Mouse (Mus musculus) midbrain, postnatal 0 days (tissue): ENCODE measurements around the gene Srebf1. TPM values are rescaled to one million over a fixed set of nuclear protein-coding genes. Genes with fewer than 3 reads are reported as not detected.

Experiments
- ATAC-seq: fragments of 200-750 bp; cut with Nextera tagmentation; 2 replicates; pipeline ENCODE4 v1.8.0; 2017; ENCODE audit warnings: moderate number of reproducible peaks, mild to moderate bottlenecking, moderate TSS enrichment, moderate library complexity; ENCODE audit not compliant: low FRiP score
- DNase-seq: peaks from one replicate; pipeline ENCODE4 v3.0.0-alpha.2; 2015; ENCODE audit warnings: low spot score
- H3K27ac ChIP-seq: fragments of 300-500 bp; sonication (generic); 2 replicates; pipeline ENCODE4 v1.5.1; 2014; ENCODE audit warnings: low read depth, mild to moderate bottlenecking, low read length, mixed read lengths
- H3K27me3 ChIP-seq: fragments of 300-500 bp; sonication (generic); 2 replicates; pipeline ENCODE4 v1.6.1; 2014; ENCODE audit warnings: low read length, control low read depth, mixed read lengths; ENCODE audit not compliant: insufficient read depth
- H3K36me3 ChIP-seq: fragments of 300-500 bp; sonication (generic); 2 replicates; pipeline ENCODE4 v1.6.1; 2014; ENCODE audit warnings: low read length, control low read depth, mixed read lengths; ENCODE audit not compliant: insufficient read depth
- H3K4me1 ChIP-seq: fragments of 300-500 bp; sonication (generic); 2 replicates; pipeline ENCODE4 v1.6.1; 2014; ENCODE audit warnings: mild to moderate bottlenecking, control low read depth, antibody characterized with exemption, low read length, mixed read lengths; ENCODE audit not compliant: insufficient read depth
- H3K4me2 ChIP-seq: fragments of 300-500 bp; sonication (generic); 2 replicates; pipeline ENCODE4 v1.6.1; 2014; ENCODE audit warnings: low read depth, mild to moderate bottlenecking, low read length, mixed read lengths; ENCODE audit not compliant: poor library complexity, severe bottlenecking
- H3K4me3 ChIP-seq: fragments of 300-500 bp; sonication (generic); 2 replicates; pipeline ENCODE4 v1.5.1; 2014; ENCODE audit warnings: low read depth, mild to moderate bottlenecking, low read length, moderate library complexity
- H3K9ac ChIP-seq: fragments of 300-500 bp; sonication (generic); replicated peaks from 2 replicates; pipeline ENCODE4 v1.6.1; 2014; ENCODE audit warnings: mild to moderate bottlenecking, low read length, moderate library complexity, mixed read lengths; ENCODE audit not compliant: poor library complexity, severe bottlenecking
- H3K9me3 ChIP-seq: fragments of 300-500 bp; sonication (generic); 2 replicates; pipeline ENCODE4 v1.6.1; 2016; ENCODE audit warnings: low read length, control low read depth
- CTCF ChIP-seq: IDR thresholded peaks from 2 replicates; pipeline ENCODE4 v1.5.1; 2016; ENCODE audit warnings: antibody characterized with exemption, mild to moderate bottlenecking
- WGBS: fragments of 180-500 bp; shearing (Covaris S2); extraction: QIAGEN DNeasy Blood & Tissue Kit; methylation state at CpG from one replicate; pipeline ENCODE4 v1.1.7; 2014; 5-methylcytosine and 5-hydroxymethylcytosine counted together
- polyA plus RNA-seq: library from polyadenylated mRNA; unstranded; fragments of >200 nt; fragmentation: Nextera tagmentation; extraction: Ambion mirVana; gene quantifications from 2 replicates; pipeline ENCODE4 v1.2.1, GENCODE M21; 2015
- total RNA-seq: library from RNA; depleted of rRNA; stranded (reverse); fragments of >200 nt; gene quantifications from 2 replicates; pipeline ENCODE4 v1.2.3, GENCODE M21; 2014

The Srebf1 gene
- total and polyA plus RNA-seq, 2 experiments from 2014 or later: 34.5 to 96.5 TPM

DNA sequence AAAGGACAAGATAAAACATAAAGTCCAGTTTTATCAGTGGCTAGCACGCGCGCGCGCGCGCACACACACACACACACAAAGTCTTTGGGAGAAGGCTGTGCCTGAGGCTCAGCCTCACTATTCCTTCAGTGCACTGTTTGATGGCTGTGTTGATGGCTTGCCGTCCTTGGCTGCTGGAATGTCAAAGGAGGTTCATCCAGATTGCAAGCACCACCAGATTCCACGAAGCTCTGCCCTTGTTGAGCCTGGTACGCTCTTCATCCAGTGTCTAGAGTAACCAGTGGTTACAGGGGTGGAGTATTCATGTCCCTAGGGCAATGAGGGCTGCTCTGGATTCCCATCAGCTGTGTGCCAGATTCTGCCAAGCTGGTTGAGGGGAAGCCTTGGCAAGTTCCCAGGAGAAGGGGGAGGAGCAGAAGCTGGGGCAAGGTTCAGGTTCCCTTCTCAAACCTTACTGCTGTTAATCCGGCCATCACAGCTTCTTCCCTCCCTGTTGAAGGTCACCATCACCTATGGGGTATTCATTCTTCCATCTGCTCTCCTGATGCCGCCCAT lies 40.2 kb downstream of the Srebf1 start:
- Histone ChIP-seq H3K9me3 (no peaks in the 10 kb centered on the region), H3K36me3 (peaks cover 22% of the 10 kb centered on the region), H3K27me3 (no peaks in the 10 kb centered on the region), H3K27ac (peak overlapping the region; percentile 62), H3K4me1 (peaks cover 49% of the 10 kb centered on the region; the same call in 1 of the 2 replicates), H3K9ac (no peak overlapping the region), H3K4me2 (no peak overlapping the region), H3K4me3 (no peak overlapping the region)
- 67% methylated on average over 12 of the region's 12 CpGs for WGBS
- DNase-seq (peak; percentile 71), ATAC-seq (no peak)
- no peak for TF ChIP-seq CTCF

DNA sequence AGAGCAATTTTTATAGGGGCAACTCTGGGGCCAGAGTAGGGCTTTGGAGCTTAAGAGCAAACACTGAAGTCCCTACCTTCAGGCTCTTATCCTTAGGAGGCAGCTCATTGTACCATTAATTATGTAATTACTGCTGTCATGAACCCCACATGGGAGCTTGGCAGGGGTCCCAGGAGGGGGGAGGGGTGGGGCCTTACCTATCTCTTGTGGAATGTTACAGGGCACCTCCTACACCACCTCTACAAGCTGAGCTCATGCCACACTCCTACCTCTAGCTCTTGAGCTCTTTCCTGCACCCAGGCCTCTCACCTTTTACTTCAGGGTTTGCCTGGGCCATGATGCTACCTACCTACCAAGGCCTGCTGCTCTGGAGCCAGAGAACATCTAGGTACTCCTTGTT lies 43.9 kb downstream of the Srebf1 start:
- H3K9me3 ChIP-seq: no peaks in the 10 kb centered on the region
- no peak for TF ChIP-seq CTCF
- peaks cover 2% of the 10 kb centered on the region; the same call in 1 of the 2 replicates for H3K36me3 ChIP-seq
- H3K9ac ChIP-seq: no peak overlapping the region
- no peak for ATAC-seq
- H3K27me3 ChIP-seq: no peaks in the 10 kb centered on the region
- H3K27ac ChIP-seq: peak overlapping the region; percentile 99; the same call in 1 of the 2 replicates
- H3K4me2 ChIP-seq: no peak overlapping the region
- peaks cover 36% of the 10 kb centered on the region; the same call in 1 of the 2 replicates for H3K4me1 ChIP-seq
- no peak overlapping the region for H3K4me3 ChIP-seq
- DNase-seq: no peak

DNA sequence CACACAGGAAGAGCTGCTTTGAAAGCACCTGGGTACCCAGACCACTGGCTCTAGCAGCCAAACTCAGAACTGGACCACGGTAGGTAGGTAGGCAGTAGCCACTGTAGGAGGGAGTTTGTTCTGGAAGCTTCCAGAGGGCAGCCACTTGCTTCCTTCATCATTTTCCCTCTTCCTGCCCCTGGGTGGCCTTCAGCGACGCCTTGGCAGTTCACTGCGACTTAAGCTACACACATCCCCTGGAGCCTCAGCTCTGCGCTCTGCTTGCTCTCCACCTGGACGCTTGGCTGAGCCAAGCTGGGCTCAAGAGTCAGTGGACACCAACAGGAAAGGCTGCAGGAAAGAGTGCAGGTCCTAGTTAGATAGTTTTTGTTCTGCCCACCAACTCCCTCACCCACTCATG lies 44.4 kb downstream of the Srebf1 start:
- Histone ChIP-seq H3K9ac (peak overlapping the region; percentile 91; the same call in 1 of the 2 replicates), H3K4me2 (peak overlapping the region; percentile 94), H3K4me1 (peaks cover 33% of the 10 kb centered on the region; the same call in 1 of the 2 replicates), H3K4me3 (peak overlapping the region; percentile 63), H3K27me3 (no peaks in the 10 kb centered on the region), H3K9me3 (no peaks in the 10 kb centered on the region), H3K36me3 (peaks cover 2% of the 10 kb centered on the region; the same call in 1 of the 2 replicates), H3K27ac (peak overlapping the region; percentile 99)
- 40% methylated on average over 6 of the region's 6 CpGs for WGBS
- no peak for DNase-seq
- no peak for ATAC-seq
- no peak for TF ChIP-seq CTCF

DNA sequence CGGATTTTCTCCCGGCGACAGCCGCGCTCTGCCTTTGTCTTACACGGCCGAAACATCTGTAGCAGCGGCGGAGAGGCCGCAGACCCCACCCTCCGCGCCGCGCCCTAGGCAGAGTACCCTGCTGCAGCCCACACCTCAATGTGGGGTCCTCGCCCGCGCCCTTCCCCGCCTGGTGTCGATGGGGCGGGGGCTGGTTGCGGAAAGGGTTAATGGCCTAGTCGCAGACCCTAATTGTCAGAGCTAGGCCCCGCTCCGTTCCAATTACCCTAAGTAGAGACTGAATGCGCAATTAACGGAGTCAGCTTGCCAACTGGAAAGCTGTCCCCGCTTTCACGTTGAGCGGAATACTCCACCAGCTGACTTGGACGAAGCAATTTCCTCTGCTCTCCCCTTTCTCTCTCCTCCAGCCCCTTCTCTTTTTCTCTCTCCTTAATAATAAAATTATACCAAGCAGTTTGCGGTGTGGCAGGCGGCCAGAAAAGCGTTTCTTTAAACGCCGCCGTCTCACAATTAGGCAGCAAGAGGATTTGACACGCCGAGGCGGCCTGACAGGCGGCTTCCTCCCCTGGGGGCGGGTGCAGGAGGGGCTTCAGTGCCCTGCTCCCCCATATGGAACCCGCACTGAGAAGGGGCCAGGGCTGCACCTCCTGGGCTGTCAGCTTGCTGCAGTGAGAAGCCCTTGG lies 45.3 kb downstream of the Srebf1 start:
- H3K27me3 ChIP-seq: no peaks in the 10 kb centered on the region
- peak overlapping the region; percentile 94 for H3K4me2 ChIP-seq
- H3K27ac ChIP-seq: peak overlapping the region; percentile 99
- peak overlapping the region; percentile 63 for H3K4me3 ChIP-seq
- DNase-seq (peak; percentile 91), ATAC-seq (peak; percentile 45; the same call in 1 of the 2 replicates)
- H3K36me3 ChIP-seq: peaks cover 2% of the 10 kb centered on the region; the same call in 1 of the 2 replicates
- no peaks in the 10 kb centered on the region for H3K9me3 ChIP-seq
- H3K9ac ChIP-seq: peak overlapping the region; percentile 91
- no peak for TF ChIP-seq CTCF
- H3K4me1 ChIP-seq: peaks cover 24% of the 10 kb centered on the region; the same call in 1 of the 2 replicates
- WGBS: 2% methylated on average over 40 of the region's 42 CpGs

DNA sequence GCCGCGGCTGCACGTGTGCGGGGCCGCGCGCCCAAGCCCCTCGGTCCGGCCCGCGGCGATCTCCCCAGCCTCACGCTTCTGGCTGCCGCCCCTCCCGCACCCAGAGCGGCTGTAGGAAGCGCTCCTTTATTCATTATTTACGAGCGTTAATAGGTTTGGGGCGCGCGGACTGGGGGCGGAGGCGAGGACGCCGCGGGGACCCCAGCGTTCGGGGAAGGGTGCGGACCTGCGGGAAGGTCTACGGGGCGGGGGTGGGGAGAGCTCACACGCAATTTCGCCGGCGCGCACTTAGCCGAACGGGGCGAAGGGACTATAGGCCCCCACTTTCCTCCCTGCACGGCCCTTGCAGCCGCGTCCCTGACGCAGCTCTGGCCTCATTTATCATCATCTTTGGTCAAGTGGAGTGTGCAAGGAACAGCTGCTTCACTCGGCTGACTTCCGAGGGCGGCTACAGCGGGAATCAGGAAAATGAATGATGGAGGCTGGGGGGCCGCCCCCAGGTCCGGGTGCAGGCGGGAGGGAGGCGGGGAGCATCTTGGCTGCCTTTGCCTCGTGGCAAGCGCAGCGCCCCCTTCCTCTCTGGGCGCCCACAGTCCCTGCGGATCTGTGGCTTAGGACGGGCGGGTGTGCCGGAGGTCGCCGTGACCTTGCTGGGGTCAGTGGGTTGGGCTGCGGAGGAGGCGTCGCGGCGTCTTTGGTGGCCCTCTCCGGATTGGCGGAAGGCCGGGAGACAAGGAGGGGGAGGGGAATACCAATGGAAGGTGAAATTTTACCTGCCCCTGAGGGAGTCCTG lies 46.0 kb downstream of the Srebf1 start:
- Histone ChIP-seq H3K36me3 (peaks cover 2% of the 10 kb centered on the region; the same call in 1 of the 2 replicates), H3K9ac (peak overlapping the region; percentile 91), H3K4me1 (peaks cover 23% of the 10 kb centered on the region; the same call in 1 of the 2 replicates), H3K27ac (peak overlapping the region; percentile 99), H3K4me2 (peak overlapping the region; percentile 94), H3K9me3 (no peaks in the 10 kb centered on the region), H3K27me3 (no peaks in the 10 kb centered on the region), H3K4me3 (peak overlapping the region; percentile 63)
- DNase-seq: peak; percentile 81
- WGBS: 1% methylated on average over 49 of the region's 71 CpGs
- TF ChIP-seq CTCF: peak; percentile 65
- ATAC-seq: peak; percentile 74
